Mouse (Mus musculus): ENCODE measurements around the gene Pxn.

Gene Pxn

GRCm38 (mm10) chr5:115506454-115507201 is at the start of gene Pxn:
Gene Pxn (plus strand): TSS chr5:115506676.
- DNase-seq (ENCODE audit: low spot score in 2 of 2): peak; percentile 86 to 90

- DNase-seq (ENCODE audit: low spot score in 2 of 2): no peak
Measured at GRCm38 (mm10) chr5:115458918-115459317, 47.6 kb upstream of the Pxn start.

GRCm38 (mm10) chr5:115464408-115465115 is 41.9 kb upstream of the Pxn start:
- DNase-seq (ENCODE audit: low spot score in 2 of 2): no peak

- DNase-seq (ENCODE audit: low spot score in 2 of 2): no peak
Measured at GRCm38 (mm10) chr5:115465642-115466420, 40.6 kb upstream of the Pxn start, which contains the start of gene Pla2g1b. Gene Pla2g1b (plus strand): TSS chr5:115466262.

- DNase-seq (ENCODE audit: low spot score in 2 of 2): no peak
Measured at GRCm38 (mm10) chr5:115469791-115470190, 36.7 kb upstream of the Pxn start.

GRCm38 (mm10) chr5:115470766-115471531 is 35.5 kb upstream of the Pxn start:
- DNase-seq (ENCODE audit: low spot score in 2 of 2): peak in 1 of 2 experiments; percentile 57

- DNase-seq (ENCODE audit: low spot score in 2 of 2): no peak
Measured at GRCm38 (mm10) chr5:115473191-115473590, 33.3 kb upstream of the Pxn start.

- DNase-seq (ENCODE audit: low spot score in 2 of 2): no peak
Measured at GRCm38 (mm10) chr5:115474174-115474828, 32.2 kb upstream of the Pxn start.

GRCm38 (mm10) chr5:115475337-115476106 is 31.0 kb upstream of the Pxn start:
- peak; percentile 73 to 77 for DNase-seq (ENCODE audit: low spot score in 2 of 2)

GRCm38 (mm10) chr5:115476107-115476727 is 30.3 kb upstream of the Pxn start:
- DNase-seq (ENCODE audit: low spot score in 2 of 2): no peak

- no peak for DNase-seq (ENCODE audit: low spot score in 2 of 2)
Measured at GRCm38 (mm10) chr5:115479561-115479960, 26.9 kb upstream of the Pxn start.

GRCm38 (mm10) chr5:115480101-115480500 is 26.4 kb upstream of the Pxn start:
- DNase-seq (ENCODE audit: low spot score in 2 of 2): no peak

GRCm38 (mm10) chr5:115482390-115483265 is 23.8 kb upstream of the Pxn start:
- no peak for DNase-seq (ENCODE audit: low spot score in 2 of 2)

GRCm38 (mm10) chr5:115483385-115483784 is 23.1 kb upstream of the Pxn start:
- DNase-seq (ENCODE audit: low spot score in 2 of 2): no peak

- peak; percentile 91 to 95 for DNase-seq (ENCODE audit: low spot score in 2 of 2)
Measured at GRCm38 (mm10) chr5:115483947-115484920, 22.2 kb upstream of the Pxn start, which contains the start of gene Sirt4. Gene Sirt4 (minus strand): TSS chr5:115484725.

- DNase-seq (ENCODE audit: low spot score in 2 of 2): no peak
Measured at GRCm38 (mm10) chr5:115484996-115485395, 21.5 kb upstream of the Pxn start.

- DNase-seq (ENCODE audit: low spot score in 2 of 2): no peak
Measured at GRCm38 (mm10) chr5:115485489-115486205, 20.8 kb upstream of the Pxn start.

Data from right cerebral cortex, postnatal 10 days (tissue).